Mouse (Mus musculus): ENCODE data around the gene Edf1. TPM values are rescaled to one million over a fixed set of nuclear protein-coding genes. Genes with fewer than 3 reads are reported as not detected.

The Edf1 gene
- total and polyA plus RNA-seq, 3 experiments: 110 to 222 (median 211) TPM

DNA sequence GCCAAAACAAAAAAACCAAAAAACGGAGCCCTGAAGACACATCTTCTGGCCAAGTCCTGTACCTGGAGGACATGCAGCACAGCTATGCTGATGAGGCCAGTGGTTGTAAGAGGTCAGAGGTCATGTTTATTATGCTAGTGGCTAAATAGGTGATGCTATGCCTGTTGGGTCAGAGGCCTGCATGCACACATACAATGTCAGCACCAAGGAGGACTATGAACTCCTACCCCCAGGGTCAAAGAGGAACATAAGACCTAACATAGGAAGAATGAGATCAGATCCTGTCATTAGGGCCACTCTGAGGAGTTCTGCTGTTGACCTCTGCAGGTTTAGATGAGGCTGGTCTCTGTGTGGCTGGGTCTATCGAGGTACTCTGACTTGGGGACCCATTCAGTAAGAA, 42.4 kb downstream of the Edf1 start:
- H3K79me2 ChIP-seq (replicated peaks; ENCODE audit: control insufficient read depth, insufficient read depth, low read length): no peaks in the 10 kb centered on the region; the same call in 1 of the 2 replicates
- H3K4me3 ChIP-seq: no peak overlapping the region
- intact Hi-C loops (cut with DNase I): no loop called here
- H3K27me3 ChIP-seq (ENCODE audit: control insufficient read depth, insufficient read depth, low read length): no peaks in the 10 kb centered on the region
- H3K27ac ChIP-seq: no peak overlapping the region
- H3K36me3 ChIP-seq (ENCODE audit: control insufficient read depth, insufficient read depth, low read length): peaks cover 2% of the 10 kb centered on the region; the same call in 1 of the 2 replicates
- WGBS: 86% methylated on average over 2 of the region's 2 CpGs
- H3K4me1 ChIP-seq (ENCODE audit: control insufficient read depth, insufficient read depth, low read length): no peaks in the 10 kb centered on the region
- TF ChIP-seq CTCF (IDR thresholded peaks at IDR 0.05) (no peak), POLR2A (IDR thresholded peaks at IDR 0.05; ENCODE audit: insufficient read depth, low read depth, low read length) (no peak), EP300 (IDR thresholded peaks at IDR 0.05; ENCODE audit: insufficient read depth, low read depth, low read length) (no peak)
- DNase-seq: no peak
- no peak overlapping the region for H3K9ac ChIP-seq (ENCODE audit: low read depth, low read length)

DNA sequence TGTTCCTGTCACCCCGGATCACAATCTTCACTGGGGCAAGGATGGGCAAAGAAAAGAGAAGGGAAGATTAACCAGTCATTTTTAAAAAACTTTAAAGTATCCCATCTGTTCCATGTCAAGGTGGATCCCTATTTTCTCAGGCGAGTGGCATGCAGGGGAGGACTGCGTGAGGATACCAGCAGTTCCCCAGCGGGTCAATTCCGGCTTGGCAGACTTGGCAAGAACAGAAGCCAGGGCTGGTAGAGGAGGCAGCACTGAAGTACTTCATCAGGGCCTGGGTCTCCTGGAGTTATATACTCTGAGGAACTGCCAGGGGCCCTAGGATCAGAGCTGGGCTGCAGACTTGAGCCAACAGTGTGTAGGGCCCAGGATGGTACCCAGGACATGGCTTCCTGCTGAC, 44.9 kb downstream of the Edf1 start:
- Histone ChIP-seq H3K27ac (no peak overlapping the region), H3K4me1 (ENCODE audit: control insufficient read depth, insufficient read depth, low read length) (peaks cover 3% of the 10 kb centered on the region), H3K27me3 (ENCODE audit: control insufficient read depth, insufficient read depth, low read length) (no peaks in the 10 kb centered on the region), H3K9ac (ENCODE audit: low read depth, low read length) (no peak overlapping the region), H3K79me2 (replicated peaks; ENCODE audit: control insufficient read depth, insufficient read depth, low read length) (peaks cover 1% of the 10 kb centered on the region; the same call in 1 of the 2 replicates), H3K4me3 (no peak overlapping the region), H3K36me3 (ENCODE audit: control insufficient read depth, insufficient read depth, low read length) (peaks cover 9% of the 10 kb centered on the region)
- DNase-seq: no peak
- TF ChIP-seq CTCF (IDR thresholded peaks at IDR 0.05): no peak
- 86% methylated on average over 5 of the region's 5 CpGs for WGBS
- intact Hi-C loops (cut with DNase I): no loop called here

DNA sequence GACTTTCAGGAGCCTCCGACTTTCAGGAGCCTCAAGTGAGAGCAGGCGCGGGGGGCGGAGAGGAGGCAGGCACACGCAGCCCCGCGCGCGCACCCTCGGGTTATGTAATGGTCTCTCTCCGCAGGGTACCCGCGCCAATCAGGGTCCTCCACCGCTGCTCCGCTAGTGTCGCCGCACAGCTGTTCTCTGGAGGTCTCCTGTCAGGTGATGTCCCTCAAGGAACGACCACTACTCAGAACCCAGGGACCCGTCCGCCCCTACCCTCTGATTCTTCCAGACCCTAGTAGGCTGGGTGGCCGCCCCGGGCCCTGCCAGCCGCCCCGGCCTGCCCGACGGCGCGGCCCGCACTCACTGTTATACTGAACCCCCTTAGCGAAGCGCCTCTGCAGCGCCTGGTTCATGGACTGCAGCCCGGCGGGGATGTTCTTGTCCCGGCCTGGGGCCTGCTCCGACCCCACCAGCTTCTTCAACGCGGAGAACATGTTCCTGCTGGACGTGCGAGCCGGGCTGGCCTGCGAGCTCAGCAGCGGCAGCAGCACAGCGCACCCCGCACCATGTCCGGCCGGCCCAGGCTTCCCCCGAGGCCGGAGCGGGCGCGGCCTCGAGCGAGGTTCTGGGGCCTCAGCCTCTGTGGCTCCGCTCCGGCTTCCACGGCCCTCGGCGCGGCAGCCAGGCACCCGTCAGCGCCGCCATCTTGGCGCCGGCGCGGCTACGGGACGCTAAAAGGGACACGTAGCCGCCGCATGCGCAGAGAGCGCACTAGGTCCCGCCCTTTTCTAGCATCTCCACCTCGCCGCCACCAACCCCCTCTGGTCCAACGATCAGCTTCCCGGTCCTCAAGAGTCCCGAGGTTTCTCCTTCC, 50.3 kb downstream of the Edf1 start, which contains the start of gene Rabl6:
Gene Rabl6, minus strand, starts transcription at position 761 of the 862 bp plus-strand sequence.
- intact Hi-C loops (cut with DNase I): no loop called here
- Histone ChIP-seq H3K79me2 (replicated peaks; ENCODE audit: control insufficient read depth, insufficient read depth, low read length) (peaks cover 4% of the 10 kb centered on the region), H3K4me3 (peak within 1 kb of the TSS; percentile 93), H3K9ac (ENCODE audit: low read depth, low read length) (peak within 1 kb of the TSS; percentile 85), H3K27me3 (ENCODE audit: control insufficient read depth, insufficient read depth, low read length) (no peaks in the 10 kb centered on the region), H3K4me1 (ENCODE audit: control insufficient read depth, insufficient read depth, low read length) (peaks cover 6% of the 10 kb centered on the region), H3K36me3 (ENCODE audit: control insufficient read depth, insufficient read depth, low read length) (peaks cover 7% of the 10 kb centered on the region; the same call in 1 of the 2 replicates), H3K27ac (peak within 1 kb of the TSS; percentile 93)
- DNase-seq: peak; percentile 93 to 95
- TF ChIP-seq CTCF (IDR thresholded peaks at IDR 0.05): no peak
- TF ChIP-seq EP300 (IDR thresholded peaks at IDR 0.05; ENCODE audit: insufficient read depth, low read depth, low read length): 0 out of 2 replicates have a peak, but pooled peaks have one; percentile 19
- peak; percentile 70; the same call in 1 of the 2 replicates for TF ChIP-seq POLR2A (IDR thresholded peaks at IDR 0.05; ENCODE audit: insufficient read depth, low read depth, low read length)
- under 1% methylated on average over 80 of the region's 80 CpGs for WGBS

DNA sequence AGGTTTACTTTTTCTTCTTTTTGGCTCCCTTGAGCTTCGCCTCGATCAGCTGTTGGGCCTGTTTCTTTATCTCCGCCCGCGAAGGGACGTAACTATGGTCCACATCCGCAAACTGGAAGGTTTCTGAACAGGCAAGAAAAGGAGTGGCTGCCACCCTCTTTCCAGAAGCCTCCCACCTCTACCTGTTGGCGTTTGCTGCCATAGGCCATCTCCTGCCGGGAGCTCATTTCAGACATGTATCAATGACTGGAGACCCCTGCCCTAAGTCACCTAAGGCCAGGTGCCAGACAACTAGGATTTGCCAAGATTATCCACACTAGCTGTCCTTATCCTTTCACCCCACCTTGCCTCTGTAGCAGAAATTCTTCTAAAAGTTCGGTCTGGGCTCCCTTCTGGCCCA, 51.0 kb downstream of the Edf1 start:
- no peak overlapping the region for H3K9ac ChIP-seq (ENCODE audit: low read depth, low read length)
- WGBS: 58% methylated on average over 10 of the region's 10 CpGs
- TF ChIP-seq POLR2A (IDR thresholded peaks at IDR 0.05; ENCODE audit: insufficient read depth, low read depth, low read length) (no peak), EP300 (IDR thresholded peaks at IDR 0.05; ENCODE audit: insufficient read depth, low read depth, low read length) (no peak), CTCF (IDR thresholded peaks at IDR 0.05) (no peak)
- H3K36me3 ChIP-seq (ENCODE audit: control insufficient read depth, insufficient read depth, low read length): peaks cover 7% of the 10 kb centered on the region; the same call in 1 of the 2 replicates
- no peaks in the 10 kb centered on the region for H3K27me3 ChIP-seq (ENCODE audit: control insufficient read depth, insufficient read depth, low read length)
- H3K4me1 ChIP-seq (ENCODE audit: control insufficient read depth, insufficient read depth, low read length): peaks cover 6% of the 10 kb centered on the region
- DNase-seq: peak in 1 of 2 experiments; percentile 42
- H3K4me3 ChIP-seq: peak overlapping the region; percentile 93
- peaks cover 4% of the 10 kb centered on the region for H3K79me2 ChIP-seq (replicated peaks; ENCODE audit: control insufficient read depth, insufficient read depth, low read length)
- H3K27ac ChIP-seq: peak overlapping the region; percentile 93
- intact Hi-C loops (cut with DNase I): no loop called here

Other genes starting within 250 kb of the Edf1 start
Only the 30 nearest of the 33 such genes appear.
- 1 to 10 TPM; 4.8 to 5.4 TPM for gene Dpp7, start 201.5 kb upstream of the Edf1 start, total RNA-seq (2021)
- gene Dpp7, start 201.5 kb upstream of the Edf1 start, polyA plus RNA-seq (2012; rRNA removed): 11.4 and 11.8 TPM in 2 replicates
- gene Uap1l1, start 192.2 kb upstream of the Edf1 start, total RNA-seq (2021): 1 to 10 TPM; 7.2 to 7.9 TPM
- gene Uap1l1, start 192.2 kb upstream of the Edf1 start, polyA plus RNA-seq (2012; rRNA removed): 7.6 and 8.3 TPM in 2 replicates
- gene Sapcd2, start 185.5 kb upstream of the Edf1 start, total RNA-seq (2021): not detected
- gene Sapcd2, start 185.5 kb upstream of the Edf1 start, polyA plus RNA-seq (2012; rRNA removed): 0.20 and 0.26 TPM in 2 replicates
- gene Entpd2, start 162.0 kb upstream of the Edf1 start, total RNA-seq (2021): 10 to 100 TPM; 11.1 to 13.5 TPM
- 36.3 and 37.1 TPM in 2 replicates for gene Entpd2, start 162.0 kb upstream of the Edf1 start, polyA plus RNA-seq (2012; rRNA removed)
- 10 to 100 TPM; 21.3 to 30.4 TPM for gene Npdc1, start 158.5 kb upstream of the Edf1 start, total RNA-seq (2021)
- gene Npdc1, start 158.5 kb upstream of the Edf1 start, polyA plus RNA-seq (2012; rRNA removed): 47.8 and 52.2 TPM in 2 replicates
- under 1 TPM in 1 of 2 experiments, not detected in 1; 0.11 TPM for gene Fut7, start 134.6 kb upstream of the Edf1 start, total RNA-seq (2021)
- 0.43 TPM in 1 of 2 replicates, not detected in the other for gene Fut7, start 134.6 kb upstream of the Edf1 start, polyA plus RNA-seq (2012; rRNA removed)
- 10 to 100 TPM; 36.1 to 41.1 TPM for gene Abca2, start 129.1 kb upstream of the Edf1 start, total RNA-seq (2021)
- gene Abca2, start 129.1 kb upstream of the Edf1 start, polyA plus RNA-seq (2012; rRNA removed): 43.4 and 44.2 TPM in 2 replicates
- 1 to 10 TPM; 1.4 to 1.8 TPM for gene Clic3, start 101.0 kb upstream of the Edf1 start, total RNA-seq (2021)
- 4.8 and 7.4 TPM in 2 replicates for gene Clic3, start 101.0 kb upstream of the Edf1 start, polyA plus RNA-seq (2012; rRNA removed)
- gene Paxx, start 96.8 kb upstream of the Edf1 start, total RNA-seq (2021): 10 to 100 TPM; 17.7 to 20.6 TPM
- gene Paxx, start 96.8 kb upstream of the Edf1 start, polyA plus RNA-seq (2012; rRNA removed): 32.8 and 36.8 TPM in 2 replicates
- 100 to 1,000 TPM; 472 to 774 TPM for gene Ptgds, start 87.8 kb upstream of the Edf1 start, total RNA-seq (2021)
- 198 and 795 TPM in 2 replicates for gene Ptgds, start 87.8 kb upstream of the Edf1 start, polyA plus RNA-seq (2012; rRNA removed)
- gene Lcn12, start 63.9 kb upstream of the Edf1 start, total RNA-seq (2021): not detected
- gene Lcn12, start 63.9 kb upstream of the Edf1 start, polyA plus RNA-seq (2012; rRNA removed): not detected in 2 replicates
- 10 to 100 TPM; 82.7 to 84.8 TPM for gene Fbxw5, start 57.1 kb upstream of the Edf1 start, total RNA-seq (2021)
- 32.9 and 41.0 TPM in 2 replicates for gene Fbxw5, start 57.1 kb upstream of the Edf1 start, polyA plus RNA-seq (2012; rRNA removed)
- gene C8g, start 56.1 kb upstream of the Edf1 start, total RNA-seq (2021): 1 to 10 TPM; 1.3 to 1.6 TPM
- 4.1 and 6.1 TPM in 2 replicates for gene C8g, start 56.1 kb upstream of the Edf1 start, polyA plus RNA-seq (2012; rRNA removed)
- 10 to 100 TPM; 13.5 to 15.8 TPM for gene Traf2, start 10.9 kb upstream of the Edf1 start, total RNA-seq (2021)
- gene Traf2, start 10.9 kb upstream of the Edf1 start, polyA plus RNA-seq (2012; rRNA removed): 10.8 and 15.1 TPM in 2 replicates
- gene Mamdc4, start 17.0 kb downstream of the Edf1 start, total RNA-seq (2021): 1 to 10 TPM in 1 of 2 experiments, under 1 TPM in 1; 0.60 to 2.2 TPM
- 1.6 and 8.5 TPM in 2 replicates for gene Mamdc4, start 17.0 kb downstream of the Edf1 start, polyA plus RNA-seq (2012; rRNA removed)
- 10 to 100 TPM; 52.6 to 69.9 TPM for gene Phpt1, start 17.4 kb downstream of the Edf1 start, total RNA-seq (2021)
- gene Phpt1, start 17.4 kb downstream of the Edf1 start, polyA plus RNA-seq (2012; rRNA removed): 100 and 101 TPM in 2 replicates
- gene Ajm1, start 23.9 kb downstream of the Edf1 start, total RNA-seq (2021): under 1 TPM; 0.05 to 0.36 TPM
- gene Ajm1, start 23.9 kb downstream of the Edf1 start, polyA plus RNA-seq (2012; rRNA removed): 0.15 and 1.1 TPM in 2 replicates
- 10 to 100 TPM; 61.2 to 65.3 TPM for gene Rabl6, start 50.7 kb downstream of the Edf1 start, total RNA-seq (2021)
- 48.8 and 56.0 TPM in 2 replicates for gene Rabl6, start 50.7 kb downstream of the Edf1 start, polyA plus RNA-seq (2012; rRNA removed)
- gene Ccdc183, start 59.8 kb downstream of the Edf1 start, total RNA-seq (2021): not detected
- not detected in 2 replicates for gene Ccdc183, start 59.8 kb downstream of the Edf1 start, polyA plus RNA-seq (2012; rRNA removed)
- 10 to 100 TPM; 29.4 to 32.6 TPM for gene Tmem141, start 64.2 kb downstream of the Edf1 start, total RNA-seq (2021)
- 49.2 and 73.7 TPM in 2 replicates for gene Tmem141, start 64.2 kb downstream of the Edf1 start, polyA plus RNA-seq (2012; rRNA removed)
- gene Fcna, start 70.2 kb downstream of the Edf1 start, total RNA-seq (2021): 1 to 10 TPM; 4.8 to 6.8 TPM
- 3.4 and 4.0 TPM in 2 replicates for gene Fcna, start 70.2 kb downstream of the Edf1 start, polyA plus RNA-seq (2012; rRNA removed)
- gene Lcn8, start 95.3 kb downstream of the Edf1 start, total RNA-seq (2021): 1 to 10 TPM in 1 of 2 experiments, under 1 TPM in 1; 0.98 to 1.2 TPM
- gene Lcn8, start 95.3 kb downstream of the Edf1 start, polyA plus RNA-seq (2012; rRNA removed): 0.20 TPM in 1 of 2 replicates, not detected in the other
- gene Lcn5, start 100.1 kb downstream of the Edf1 start, total RNA-seq (2021): not detected
- gene Lcn5, start 100.1 kb downstream of the Edf1 start, polyA plus RNA-seq (2012; rRNA removed): not detected in 2 replicates
- gene Lcn6, start 118.9 kb downstream of the Edf1 start, total RNA-seq (2021): not detected
- not detected in 2 replicates for gene Lcn6, start 118.9 kb downstream of the Edf1 start, polyA plus RNA-seq (2012; rRNA removed)
- not detected for gene Lcn10, start 124.9 kb downstream of the Edf1 start, total RNA-seq (2021)
- not detected in 2 replicates for gene Lcn10, start 124.9 kb downstream of the Edf1 start, polyA plus RNA-seq (2012; rRNA removed)
- not detected for gene Obp2a, start 142.2 kb downstream of the Edf1 start, total RNA-seq (2021)
- not detected in 2 replicates for gene Obp2a, start 142.2 kb downstream of the Edf1 start, polyA plus RNA-seq (2012; rRNA removed)
- 10 to 100 TPM; 12.7 to 14.8 TPM for gene Bmyc, start 148.9 kb downstream of the Edf1 start, total RNA-seq (2021)
- 11.9 and 21.2 TPM in 2 replicates for gene Bmyc, start 148.9 kb downstream of the Edf1 start, polyA plus RNA-seq (2012; rRNA removed)
- gene Obp2b, start 179.2 kb downstream of the Edf1 start, total RNA-seq (2021): not detected
- gene Obp2b, start 179.2 kb downstream of the Edf1 start, polyA plus RNA-seq (2012; rRNA removed): not detected in 2 replicates
- gene Lcn3, start 207.7 kb downstream of the Edf1 start, total RNA-seq (2021): not detected
- gene Lcn3, start 207.7 kb downstream of the Edf1 start, polyA plus RNA-seq (2012; rRNA removed): not detected in 2 replicates
- not detected for gene Lcn11, start 219.2 kb downstream of the Edf1 start, total RNA-seq (2021)
- gene Lcn11, start 219.2 kb downstream of the Edf1 start, polyA plus RNA-seq (2012; rRNA removed): not detected in 2 replicates